Mouse (Mus musculus) forebrain, embryonic 15.5 days (tissue): Measurements from ENCODE around the gene Rgs2. TPM values are rescaled to one million over a fixed set of nuclear protein-coding genes. Genes with fewer than 3 reads are reported as not detected.
A peak's percentile ranks its signal among the peaks of the same experiment; 100 is the strongest.

Experiments used
- ATAC-seq: fragments of 200-750 bp; cut with Nextera tagmentation; replicated peaks from 2 replicates; pipeline ENCODE4 v1.8.0; 2017; ENCODE audit warnings: mild to moderate bottlenecking, moderate TSS enrichment, moderate library complexity
- H3K27ac ChIP-seq: fragments of 300-500 bp; sonication (generic); replicated peaks from 2 replicates; pipeline ENCODE4 v1.5.1; 2015; ENCODE audit warnings: mild to moderate bottlenecking, inconsistent platforms
- H3K27me3 ChIP-seq: fragments of 300-500 bp; sonication (generic); 2 replicates; pipeline ENCODE4 v1.6.1; 2015; ENCODE audit warnings: inconsistent platforms
- H3K36me3 ChIP-seq: fragments of 300-500 bp; sonication (generic); 2 replicates; pipeline ENCODE4 v1.6.1; 2015; ENCODE audit warnings: mild to moderate bottlenecking, inconsistent platforms
- H3K4me1 ChIP-seq: fragments of 300-500 bp; sonication (generic); 2 replicates; pipeline ENCODE4 v1.6.1; 2015; ENCODE audit warnings: inconsistent platforms
- H3K4me2 ChIP-seq: fragments of 300-500 bp; sonication (generic); replicated peaks from 2 replicates; pipeline ENCODE4 v1.6.1; 2015; ENCODE audit warnings: mild to moderate bottlenecking, inconsistent platforms
- H3K4me3 ChIP-seq: fragments of 300-500 bp; sonication (generic); 2 replicates; pipeline ENCODE4 v1.5.1; 2015; ENCODE audit warnings: mild to moderate bottlenecking, inconsistent platforms
- H3K9ac ChIP-seq: fragments of 300-500 bp; sonication (generic); replicated peaks from 2 replicates; pipeline ENCODE4 v1.6.1; 2015; ENCODE audit warnings: mild to moderate bottlenecking, inconsistent platforms
- H3K9me3 ChIP-seq: fragments of 300-500 bp; sonication (generic); 2 replicates; pipeline ENCODE4 v1.6.1; 2016; ENCODE audit warnings: inconsistent platforms
- WGBS: fragments of 180-500 bp; shearing (Covaris S2); methylation state at CpG from one replicate; pipeline ENCODE4 v1.1.7; 2015; ENCODE audit warnings: mixed read lengths; 5-methylcytosine and 5-hydroxymethylcytosine counted together
- polyA plus RNA-seq: library from polyadenylated mRNA; unstranded; fragments of >200 nt; fragmentation: Nextera tagmentation; extraction: Ambion mirVana; gene quantifications from 2 replicates; pipeline ENCODE4 v1.2.1, GENCODE M21; 2015

The Rgs2 gene
- polyA plus RNA-seq, 1 experiment from 2014 or later, result 88.7 TPM

GRCm38 (mm10) chr1:144003416-144003815, 545 bp downstream of the Rgs2 start:
- H3K4me3 ChIP-seq, result peak overlapping the region; percentile 82
- peak overlapping the region; percentile 73 for H3K9ac ChIP-seq
- H3K4me2 ChIP-seq, result peak overlapping the region; percentile 68
- ATAC-seq, result peak; percentile 20
- peak overlapping the region; percentile 81 for H3K27ac ChIP-seq
- H3K9me3 ChIP-seq, result no peaks in the 10 kb centered on the region
- H3K4me1 ChIP-seq, result peaks cover 24% of the 10 kb centered on the region
- under 1% methylated on average over 10 of the region's 10 CpGs for WGBS
- peaks cover 8% of the 10 kb centered on the region; the same call in 1 of the 2 replicates for H3K36me3 ChIP-seq
- no peaks in the 10 kb centered on the region for H3K27me3 ChIP-seq

- Histone ChIP-seq H3K4me1 (peaks cover 24% of the 10 kb centered on the region), H3K27ac (no peak overlapping the region), H3K4me2 (peak overlapping the region; percentile 68), H3K9ac (peak overlapping the region; percentile 73; the same call in 1 of the 2 replicates), H3K27me3 (no peaks in the 10 kb centered on the region), H3K4me3 (peak overlapping the region; percentile 82), H3K36me3 (peaks cover 8% of the 10 kb centered on the region; the same call in 1 of the 2 replicates), H3K9me3 (no peaks in the 10 kb centered on the region)
- ATAC-seq, result no peak
- WGBS, result 73% methylated on average over 4 of the region's 4 CpGs
Measured at GRCm38 (mm10) chr1:144002715-144003066, 1.3 kb downstream of the Rgs2 start.

GRCm38 (mm10) chr1:144002036-144002714, 1.8 kb downstream of the Rgs2 start:
- no peaks in the 10 kb centered on the region for H3K9me3 ChIP-seq
- WGBS, result 91% methylated on average over 6 of the region's 6 CpGs
- H3K9ac ChIP-seq, result no peak overlapping the region
- H3K36me3 ChIP-seq, result peaks cover 8% of the 10 kb centered on the region; the same call in 1 of the 2 replicates
- H3K4me3 ChIP-seq, result peak overlapping the region; percentile 82
- H3K4me2 ChIP-seq, result peak overlapping the region; percentile 68
- H3K27ac ChIP-seq, result no peak overlapping the region
- peaks cover 24% of the 10 kb centered on the region for H3K4me1 ChIP-seq
- H3K27me3 ChIP-seq, result no peaks in the 10 kb centered on the region
- no peak for ATAC-seq

GRCm38 (mm10) chr1:144000246-144000645, 3.7 kb downstream of the Rgs2 start:
- Histone ChIP-seq H3K27me3 (no peaks in the 10 kb centered on the region), H3K36me3 (peaks cover 8% of the 10 kb centered on the region; the same call in 1 of the 2 replicates), H3K9me3 (no peaks in the 10 kb centered on the region), H3K9ac (no peak overlapping the region), H3K4me1 (peaks cover 20% of the 10 kb centered on the region), H3K27ac (no peak overlapping the region), H3K4me2 (no peak overlapping the region), H3K4me3 (no peak overlapping the region)
- ATAC-seq, result no peak
- 92% methylated on average over 4 of the region's 4 CpGs for WGBS

GRCm38 (mm10) chr1:143999371-143999920, 4.5 kb downstream of the Rgs2 start:
- H3K27ac ChIP-seq, result no peak overlapping the region
- ATAC-seq, result no peak
- H3K4me2 ChIP-seq, result no peak overlapping the region

GRCm38 (mm10) chr1:143993026-143993425, 10.9 kb downstream of the Rgs2 start:
- Histone ChIP-seq H3K27ac (no peak overlapping the region), H3K27me3 (no peaks in the 10 kb centered on the region), H3K9ac (no peak overlapping the region), H3K4me2 (no peak overlapping the region), H3K4me1 (no peaks in the 10 kb centered on the region), H3K4me3 (no peak overlapping the region), H3K9me3 (no peaks in the 10 kb centered on the region), H3K36me3 (no peaks in the 10 kb centered on the region)
- ATAC-seq, result no peak
- WGBS, result 86% methylated on average over 1 of the region's 1 CpGs

More at GRCm38 (mm10) chr1:143999371-143999920, 4.5 kb downstream of the Rgs2 start:
- Histone ChIP-seq H3K9me3 (no peaks in the 10 kb centered on the region), H3K27me3 (no peaks in the 10 kb centered on the region), H3K9ac (no peak overlapping the region), H3K4me3 (no peak overlapping the region), H3K36me3 (peaks cover 8% of the 10 kb centered on the region; the same call in 1 of the 2 replicates), H3K4me1 (peaks cover 13% of the 10 kb centered on the region)
- 82% methylated on average over 7 of the region's 7 CpGs for WGBS

- no peaks in the 10 kb centered on the region for H3K27me3 ChIP-seq
- 82% methylated on average over 2 of the region's 2 CpGs for WGBS
- no peak for ATAC-seq
- no peak overlapping the region for H3K4me3 ChIP-seq
- no peaks in the 10 kb centered on the region for H3K4me1 ChIP-seq
- H3K9me3 ChIP-seq, result no peaks in the 10 kb centered on the region
- H3K36me3 ChIP-seq, result no peaks in the 10 kb centered on the region
- no peak overlapping the region for H3K9ac ChIP-seq
- H3K4me2 ChIP-seq, result no peak overlapping the region
- no peak overlapping the region for H3K27ac ChIP-seq
Measured at GRCm38 (mm10) chr1:143992528-143992927, 11.4 kb downstream of the Rgs2 start.

- Histone ChIP-seq H3K27ac (no peak overlapping the region), H3K27me3 (no peaks in the 10 kb centered on the region), H3K4me3 (no peak overlapping the region), H3K36me3 (no peaks in the 10 kb centered on the region), H3K9me3 (no peaks in the 10 kb centered on the region), H3K9ac (no peak overlapping the region), H3K4me1 (no peaks in the 10 kb centered on the region), H3K4me2 (no peak overlapping the region)
- no peak for ATAC-seq
- 54% methylated on average over 5 of the region's 5 CpGs for WGBS
Measured at GRCm38 (mm10) chr1:143990263-143990662, 13.7 kb downstream of the Rgs2 start.

- Histone ChIP-seq H3K27ac (no peak overlapping the region), H3K4me2 (no peak overlapping the region), H3K4me3 (no peak overlapping the region), H3K9me3 (no peaks in the 10 kb centered on the region), H3K9ac (no peak overlapping the region), H3K4me1 (no peaks in the 10 kb centered on the region), H3K27me3 (no peaks in the 10 kb centered on the region), H3K36me3 (no peaks in the 10 kb centered on the region)
- 0 out of 2 replicates have a peak, but pooled peaks have one; percentile 48 for ATAC-seq
- WGBS, result 26% methylated on average over 5 of the region's 5 CpGs
Measured at GRCm38 (mm10) chr1:143989773-143990172, 14.2 kb downstream of the Rgs2 start.

GRCm38 (mm10) chr1:143988756-143989155, 15.2 kb downstream of the Rgs2 start:
- H3K27ac ChIP-seq, result no peak overlapping the region
- no peaks in the 10 kb centered on the region for H3K4me1 ChIP-seq
- H3K4me3 ChIP-seq, result no peak overlapping the region
- H3K4me2 ChIP-seq, result no peak overlapping the region
- WGBS, result 78% methylated on average over 6 of the region's 6 CpGs
- ATAC-seq, result no peak
- no peaks in the 10 kb centered on the region for H3K36me3 ChIP-seq
- no peaks in the 10 kb centered on the region for H3K9me3 ChIP-seq
- no peaks in the 10 kb centered on the region for H3K27me3 ChIP-seq
- H3K9ac ChIP-seq, result no peak overlapping the region

GRCm38 (mm10) chr1:143984988-143985625, 18.9 kb downstream of the Rgs2 start:
- no peak overlapping the region for H3K4me2 ChIP-seq
- H3K4me3 ChIP-seq, result no peak overlapping the region
- no peaks in the 10 kb centered on the region for H3K36me3 ChIP-seq
- H3K4me1 ChIP-seq, result peaks cover 6% of the 10 kb centered on the region
- no peak overlapping the region for H3K27ac ChIP-seq
- H3K9ac ChIP-seq, result no peak overlapping the region
- 81% methylated on average over 6 of the region's 6 CpGs for WGBS
- H3K9me3 ChIP-seq, result no peaks in the 10 kb centered on the region
- no peaks in the 10 kb centered on the region for H3K27me3 ChIP-seq
- no peak for ATAC-seq

GRCm38 (mm10) chr1:143982765-143983312, 21.1 kb downstream of the Rgs2 start:
- ATAC-seq, result peak; percentile 61; the same call in 1 of the 2 replicates
- no peaks in the 10 kb centered on the region for H3K36me3 ChIP-seq
- no peaks in the 10 kb centered on the region for H3K27me3 ChIP-seq
- 15% methylated on average over 3 of the region's 3 CpGs for WGBS
- no peak overlapping the region for H3K4me3 ChIP-seq
- H3K9ac ChIP-seq, result no peak overlapping the region
- H3K4me1 ChIP-seq, result peaks cover 6% of the 10 kb centered on the region
- H3K9me3 ChIP-seq, result no peaks in the 10 kb centered on the region
- peak overlapping the region; percentile 51 for H3K27ac ChIP-seq
- H3K4me2 ChIP-seq, result no peak overlapping the region
